Mouse (Mus musculus) 416B (cell line): ENCODE data around the gene Nupr1.
A peak's percentile ranks its signal among the peaks of the same experiment; 100 is the strongest.

Source experiments
- DNase-seq: peaks from one replicate; pipeline ENCODE4 v3.0.0; 2011; ENCODE audit warnings: low read depth

Gene Nupr1

GRCm38 (mm10) chr7:126630824-126631518 lies at the start of gene Nupr1:
Nupr1 (minus strand) TSS chr7:126630861.
- DNase-seq = no peak

GRCm38 (mm10) chr7:126679683-126680082 lies 49.0 kb upstream of the Nupr1 start:
- no peak for DNase-seq

GRCm38 (mm10) chr7:126678545-126679341 lies 48.1 kb upstream of the Nupr1 start:
- DNase-seq = no peak

- DNase-seq = no peak
Measured at GRCm38 (mm10) chr7:126676631-126677220, 46.1 kb upstream of the Nupr1 start.

- no peak for DNase-seq
Measured at GRCm38 (mm10) chr7:126676207-126676606, 45.5 kb upstream of the Nupr1 start, which contains the start of gene Sult1a1. Sult1a1 (minus strand) TSS chr7:126676432.

- no peak for DNase-seq
Measured at GRCm38 (mm10) chr7:126675104-126675503, 44.4 kb upstream of the Nupr1 start.

- no peak for DNase-seq
Measured at GRCm38 (mm10) chr7:126672111-126672510, 41.5 kb upstream of the Nupr1 start.

- no peak for DNase-seq
Measured at GRCm38 (mm10) chr7:126670152-126670551, 39.5 kb upstream of the Nupr1 start.

GRCm38 (mm10) chr7:126668452-126668851 lies 37.8 kb upstream of the Nupr1 start:
- peak; percentile 70 for DNase-seq

GRCm38 (mm10) chr7:126667495-126668090 lies 36.9 kb upstream of the Nupr1 start:
- DNase-seq = no peak

GRCm38 (mm10) chr7:126665269-126665668 lies 34.6 kb upstream of the Nupr1 start:
- DNase-seq = no peak

- DNase-seq = peak; percentile 90
Measured at GRCm38 (mm10) chr7:126663646-126664045, 33.0 kb upstream of the Nupr1 start.

- no peak for DNase-seq
Measured at GRCm38 (mm10) chr7:126659771-126660170, 29.1 kb upstream of the Nupr1 start.

- peak; percentile 49 for DNase-seq
Measured at GRCm38 (mm10) chr7:126657522-126657921, 26.9 kb upstream of the Nupr1 start.

GRCm38 (mm10) chr7:126655695-126656094 lies 25.0 kb upstream of the Nupr1 start:
- peak; percentile 98 for DNase-seq

GRCm38 (mm10) chr7:126653991-126654390 lies 23.3 kb upstream of the Nupr1 start:
- no peak for DNase-seq

- DNase-seq = peak; percentile 77
Measured at GRCm38 (mm10) chr7:126650852-126651251, 20.2 kb upstream of the Nupr1 start.

GRCm38 (mm10) chr7:126649231-126650051 lies 18.8 kb upstream of the Nupr1 start, which contains the start of gene Sgf29:
Sgf29 (plus strand) TSS chr7:126649309.
- peak; percentile 94 for DNase-seq

- peak; percentile 83 for DNase-seq
Measured at GRCm38 (mm10) chr7:126648486-126648885, 17.8 kb upstream of the Nupr1 start.

- no peak for DNase-seq
Measured at GRCm38 (mm10) chr7:126645708-126646107, 15.0 kb upstream of the Nupr1 start.

GRCm38 (mm10) chr7:126644914-126645313 lies 14.3 kb upstream of the Nupr1 start:
- peak; percentile 49 for DNase-seq
